Mouse (Mus musculus) lung, embryonic 16.5 days (tissue): ENCODE measurements around the gene Hif1an. TPM values are rescaled to one million over a fixed set of nuclear protein-coding genes. Genes with fewer than 3 reads are reported as not detected.

Experiments
- ATAC-seq: fragments of 200-750 bp; cut with Nextera tagmentation; 2 replicates; pipeline ENCODE4 v1.8.0; 2017; ENCODE audit warnings: low read depth, mild to moderate bottlenecking, moderate library complexity
- H3K27ac ChIP-seq: fragments of 300-500 bp; sonication (generic); 2 replicates; pipeline ENCODE4 v1.5.1; 2014; ENCODE audit warnings: mild to moderate bottlenecking, control low read depth, low read length
- H3K27me3 ChIP-seq: fragments of 300-500 bp; sonication (generic); 2 replicates; pipeline ENCODE4 v1.6.1; 2014; ENCODE audit warnings: low read depth, low read length, mixed read lengths; ENCODE audit not compliant: control insufficient read depth, insufficient read depth
- H3K36me3 ChIP-seq: fragments of 300-500 bp; sonication (generic); 2 replicates; pipeline ENCODE4 v1.6.1; 2014; ENCODE audit warnings: low read length; ENCODE audit not compliant: control insufficient read depth, insufficient read depth
- H3K4me1 ChIP-seq: fragments of 300-500 bp; sonication (generic); replicated peaks from 2 replicates; pipeline ENCODE4 v1.6.1; 2014; ENCODE audit warnings: low read length, mixed read lengths; ENCODE audit not compliant: control insufficient read depth, insufficient read depth
- H3K4me2 ChIP-seq: fragments of 300-500 bp; sonication (generic); 2 replicates; pipeline ENCODE4 v1.6.1; 2014; ENCODE audit warnings: low read depth, low read length, control low read depth
- H3K4me3 ChIP-seq: fragments of 300-500 bp; sonication (generic); 2 replicates; pipeline ENCODE4 v1.5.1; 2014; ENCODE audit warnings: mild to moderate bottlenecking, low read length, control low read depth
- H3K9ac ChIP-seq: fragments of 300-500 bp; sonication (generic); 2 replicates; pipeline ENCODE4 v1.6.1; 2014; ENCODE audit warnings: low read length, control low read depth
- H3K9me3 ChIP-seq: fragments of 300-500 bp; sonication (generic); 2 replicates; pipeline ENCODE4 v1.6.1; 2016; ENCODE audit warnings: low read length; ENCODE audit not compliant: control insufficient read depth
- WGBS: fragments of 180-500 bp; shearing (Covaris S2); extraction: QIAGEN DNeasy Blood & Tissue Kit; methylation state at CpG from one replicate; pipeline ENCODE4 v1.1.7; 2014; 5-methylcytosine and 5-hydroxymethylcytosine counted together
- polyA plus RNA-seq: library from polyadenylated mRNA; unstranded; fragments of >200 nt; fragmentation: Nextera tagmentation; extraction: Ambion mirVana; gene quantifications from 2 replicates; pipeline ENCODE4 v1.2.1, GENCODE M21; 2015

The Hif1an gene
- polyA plus RNA-seq, result 29.4 and 31.1 TPM in 2 replicates

- no peaks in the 10 kb centered on the region for H3K9me3 ChIP-seq
- peaks cover 10% of the 10 kb centered on the region for H3K4me1 ChIP-seq
- ATAC-seq, result peak; percentile 99
- H3K4me2 ChIP-seq, result peak within 1 kb of the TSS; percentile 91
- H3K27ac ChIP-seq, result peak within 1 kb of the TSS; percentile 69
- no peaks in the 10 kb centered on the region; the same call in 1 of the 2 replicates for H3K27me3 ChIP-seq
- under 1% methylated on average over 33 of the region's 33 CpGs for WGBS
- peak within 1 kb of the TSS; percentile 73 for H3K4me3 ChIP-seq
- peak within 1 kb of the TSS; percentile 78 for H3K9ac ChIP-seq
- H3K36me3 ChIP-seq, result peaks cover 23% of the 10 kb centered on the region
Observed at GRCm38 (mm10) chr19:44562652-44563206, at the start of gene Hif1an. Gene Hif1an (plus strand): TSS chr19:44562850.

DNA sequence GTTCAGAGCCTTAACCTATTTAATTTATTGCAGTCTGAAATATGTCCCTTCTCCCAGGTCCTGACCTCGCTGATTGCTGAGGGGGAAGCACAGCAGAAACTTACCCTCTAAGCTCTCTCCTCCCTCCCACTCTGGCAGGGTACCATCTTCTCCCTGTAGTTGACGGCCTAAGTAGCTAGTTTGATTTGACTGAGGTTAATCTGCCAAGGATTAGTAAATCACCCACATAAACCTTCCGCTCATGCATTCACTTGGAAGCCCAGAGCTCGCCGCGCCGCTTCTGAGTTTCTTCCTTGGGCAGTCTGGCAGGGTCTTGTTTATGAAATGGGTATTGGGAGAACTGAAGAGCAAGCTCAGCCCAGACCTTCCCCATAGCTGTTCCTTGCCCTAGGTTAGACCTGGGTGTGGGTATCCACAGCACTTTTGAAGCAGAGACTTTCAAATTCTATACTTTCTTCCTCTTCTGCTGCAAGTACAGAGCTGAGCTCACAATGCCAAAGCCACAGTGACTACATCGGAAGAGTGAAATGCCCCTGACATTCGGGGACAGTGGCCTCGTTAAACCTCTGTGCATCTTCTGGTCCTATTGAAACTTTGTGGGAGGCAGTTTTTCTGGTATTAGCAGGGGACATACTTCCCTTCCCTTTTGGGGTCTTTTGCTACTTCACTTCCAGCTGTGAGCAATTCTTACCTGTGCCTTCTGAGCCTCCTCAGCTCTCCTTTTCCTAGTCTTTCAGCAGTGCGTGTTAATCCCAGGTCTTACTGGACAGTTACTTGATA, 49.4 kb upstream of the Hif1an start:
- no peaks in the 10 kb centered on the region for H3K9me3 ChIP-seq
- no peak overlapping the region for H3K4me2 ChIP-seq
- no peak for ATAC-seq
- H3K27me3 ChIP-seq, result peaks cover 57% of the 10 kb centered on the region
- H3K36me3 ChIP-seq, result no peaks in the 10 kb centered on the region
- WGBS, result 44% methylated on average over 11 of the region's 11 CpGs
- H3K9ac ChIP-seq, result no peak overlapping the region
- H3K4me3 ChIP-seq, result no peak overlapping the region
- no peak overlapping the region for H3K27ac ChIP-seq
- peaks cover 26% of the 10 kb centered on the region for H3K4me1 ChIP-seq

- H3K4me1 ChIP-seq, result peaks cover 26% of the 10 kb centered on the region
- WGBS, result 27% methylated on average over 7 of the region's 7 CpGs
- H3K4me2 ChIP-seq, result no peak overlapping the region
- peaks cover 52% of the 10 kb centered on the region for H3K27me3 ChIP-seq
- H3K9ac ChIP-seq, result no peak overlapping the region
- no peak for ATAC-seq
- no peak overlapping the region for H3K27ac ChIP-seq
- no peaks in the 10 kb centered on the region for H3K36me3 ChIP-seq
- H3K9me3 ChIP-seq, result no peaks in the 10 kb centered on the region
- H3K4me3 ChIP-seq, result no peak overlapping the region
Observed at GRCm38 (mm10) chr19:44513921-44514482, 48.6 kb upstream of the Hif1an start.

- H3K9me3 ChIP-seq, result no peaks in the 10 kb centered on the region
- WGBS, result 15% methylated on average over 14 of the region's 14 CpGs
- peaks cover 45% of the 10 kb centered on the region for H3K27me3 ChIP-seq
- no peak overlapping the region; the same call in 1 of the 2 replicates for H3K4me2 ChIP-seq
- no peaks in the 10 kb centered on the region for H3K36me3 ChIP-seq
- peaks cover 31% of the 10 kb centered on the region for H3K4me1 ChIP-seq
- no peak overlapping the region for H3K4me3 ChIP-seq
- no peak overlapping the region; the same call in 1 of the 2 replicates for H3K9ac ChIP-seq
- H3K27ac ChIP-seq, result no peak overlapping the region
- ATAC-seq, result 0 out of 2 replicates have a peak, but pooled peaks have one; percentile 13
Observed at GRCm38 (mm10) chr19:44514521-44515451, 47.9 kb upstream of the Hif1an start.

- H3K9ac ChIP-seq, result no peak overlapping the region
- H3K9me3 ChIP-seq, result no peaks in the 10 kb centered on the region
- no peak overlapping the region for H3K4me3 ChIP-seq
- peaks cover 35% of the 10 kb centered on the region for H3K27me3 ChIP-seq
- 50% methylated on average over 6 of the region's 6 CpGs for WGBS
- H3K27ac ChIP-seq, result no peak overlapping the region
- H3K4me2 ChIP-seq, result no peak overlapping the region
- no peak for ATAC-seq
- H3K4me1 ChIP-seq, result peaks cover 34% of the 10 kb centered on the region
- H3K36me3 ChIP-seq, result no peaks in the 10 kb centered on the region
Observed at GRCm38 (mm10) chr19:44515769-44516168, 46.9 kb upstream of the Hif1an start.

GRCm38 (mm10) chr19:44517996-44518768, 44.5 kb upstream of the Hif1an start:
- H3K4me3 ChIP-seq, result no peak overlapping the region
- no peak for ATAC-seq
- peaks cover 25% of the 10 kb centered on the region for H3K4me1 ChIP-seq
- no peak overlapping the region for H3K9ac ChIP-seq
- H3K4me2 ChIP-seq, result no peak overlapping the region
- no peak overlapping the region for H3K27ac ChIP-seq
- WGBS, result 57% methylated on average over 12 of the region's 12 CpGs
- no peaks in the 10 kb centered on the region for H3K9me3 ChIP-seq
- H3K36me3 ChIP-seq, result no peaks in the 10 kb centered on the region
- peaks cover 11% of the 10 kb centered on the region; the same call in 1 of the 2 replicates for H3K27me3 ChIP-seq

- Histone ChIP-seq H3K27me3 (0 out of 2 replicates have a peak, but pooled peaks cover 6% of the 10 kb centered on the region), H3K9ac (no peak overlapping the region), H3K4me2 (no peak overlapping the region), H3K4me3 (no peak overlapping the region), H3K4me1 (peaks cover 24% of the 10 kb centered on the region), H3K36me3 (no peaks in the 10 kb centered on the region), H3K9me3 (no peaks in the 10 kb centered on the region), H3K27ac (no peak overlapping the region)
- ATAC-seq, result peak; percentile 91
- WGBS, result 31% methylated on average over 7 of the region's 7 CpGs
Observed at GRCm38 (mm10) chr19:44519152-44519551, 43.5 kb upstream of the Hif1an start.

- 60% methylated on average over 9 of the region's 9 CpGs for WGBS
- Histone ChIP-seq H3K27me3 (no peaks in the 10 kb centered on the region), H3K4me3 (no peak overlapping the region), H3K9me3 (no peaks in the 10 kb centered on the region), H3K36me3 (no peaks in the 10 kb centered on the region), H3K9ac (no peak overlapping the region), H3K4me2 (no peak overlapping the region), H3K27ac (no peak overlapping the region), H3K4me1 (no peaks in the 10 kb centered on the region; the same call in 1 of the 2 replicates)
- no peak for ATAC-seq
Observed at GRCm38 (mm10) chr19:44525551-44526205, 37.0 kb upstream of the Hif1an start.
